Mouse (Mus musculus): Measurements from ENCODE around the gene Cpxm2.
A peak's percentile ranks its signal among the peaks of the same experiment; 100 is the strongest.

The Cpxm2 gene

GRCm38 (mm10) chr7:132154368-132154961 lies at the start of gene Cpxm2:
Gene Cpxm2 (minus strand): TSS chr7:132154739.
- no peak for DNase-seq (ENCODE audit: low spot score in 2 of 2)

GRCm38 (mm10) chr7:132204073-132204612 lies 49.6 kb upstream of the Cpxm2 start:
- no peak for DNase-seq (ENCODE audit: low spot score in 2 of 2)

- DNase-seq (ENCODE audit: low spot score in 2 of 2) = no peak
Observed at GRCm38 (mm10) chr7:132199686-132200085, 45.1 kb upstream of the Cpxm2 start.

- no peak for DNase-seq (ENCODE audit: low spot score in 2 of 2)
Observed at GRCm38 (mm10) chr7:132198806-132199205, 44.3 kb upstream of the Cpxm2 start.

- no peak for DNase-seq (ENCODE audit: low spot score in 2 of 2)
Observed at GRCm38 (mm10) chr7:132197817-132198475, 43.4 kb upstream of the Cpxm2 start.

GRCm38 (mm10) chr7:132196581-132196980 lies 42.0 kb upstream of the Cpxm2 start:
- no peak for DNase-seq (ENCODE audit: low spot score in 2 of 2)

- DNase-seq (ENCODE audit: low spot score in 2 of 2) = no peak
Observed at GRCm38 (mm10) chr7:132193606-132194005, 39.1 kb upstream of the Cpxm2 start.

GRCm38 (mm10) chr7:132187456-132187855 lies 32.9 kb upstream of the Cpxm2 start:
- no peak for DNase-seq (ENCODE audit: low spot score in 2 of 2)

- DNase-seq (ENCODE audit: low spot score in 2 of 2) = no peak
Observed at GRCm38 (mm10) chr7:132183892-132184404, 29.4 kb upstream of the Cpxm2 start.

GRCm38 (mm10) chr7:132181586-132182198 lies 27.2 kb upstream of the Cpxm2 start:
- DNase-seq (ENCODE audit: low spot score in 2 of 2) = no peak

- no peak for DNase-seq (ENCODE audit: low spot score in 2 of 2)
Observed at GRCm38 (mm10) chr7:132181042-132181441, 26.5 kb upstream of the Cpxm2 start.

GRCm38 (mm10) chr7:132179049-132179448 lies 24.5 kb upstream of the Cpxm2 start:
- DNase-seq (ENCODE audit: low spot score in 2 of 2) = no peak

- peak in 1 of 2 experiments; percentile 35 for DNase-seq (ENCODE audit: low spot score in 2 of 2)
Observed at GRCm38 (mm10) chr7:132174787-132175186, 20.2 kb upstream of the Cpxm2 start.

GRCm38 (mm10) chr7:132174296-132174695 lies 19.8 kb upstream of the Cpxm2 start:
- no peak for DNase-seq (ENCODE audit: low spot score in 2 of 2)

GRCm38 (mm10) chr7:132172220-132172619 lies 17.7 kb upstream of the Cpxm2 start:
- peak in 1 of 2 experiments; percentile 50 for DNase-seq (ENCODE audit: low spot score in 2 of 2)

GRCm38 (mm10) chr7:132171716-132172115 lies 17.2 kb upstream of the Cpxm2 start:
- no peak for DNase-seq (ENCODE audit: low spot score in 2 of 2)

GRCm38 (mm10) chr7:132169419-132170169 lies 15.1 kb upstream of the Cpxm2 start:
- DNase-seq (ENCODE audit: low spot score in 2 of 2) = no peak

GRCm38 (mm10) chr7:132167239-132167638 lies 12.7 kb upstream of the Cpxm2 start:
- DNase-seq (ENCODE audit: low spot score in 2 of 2) = no peak

GRCm38 (mm10) chr7:132162254-132162653 lies 7.7 kb upstream of the Cpxm2 start:
- no peak for DNase-seq (ENCODE audit: low spot score in 2 of 2)

- DNase-seq (ENCODE audit: low spot score in 2 of 2) = no peak
Observed at GRCm38 (mm10) chr7:132158321-132159025, 3.9 kb upstream of the Cpxm2 start.

- DNase-seq (ENCODE audit: low spot score in 2 of 2) = no peak
Observed at GRCm38 (mm10) chr7:132153725-132154147, 803 bp downstream of the Cpxm2 start.

Data from right cerebral cortex, adult 2 months (tissue).